Mouse (Mus musculus): Measurements from ENCODE around the gene Gnai2.

GRCm38 (mm10) chr9:107629411-107629730 lies 5.8 kb downstream of the Gnai2 start:
- TF ChIP-seq CTCF (IDR thresholded peaks at IDR 0.05; ENCODE audit: low read depth, low read length), result no peak
- no peak for TF ChIP-seq TAL1 (conservative IDR thresholded peaks at IDR 0.05; ENCODE audit: low read depth, low read length)
- TF ChIP-seq GATA1 (IDR thresholded peaks at IDR 0.05; ENCODE audit: borderline replicate concordance, low read length), result no peak
